Mouse (Mus musculus): ENCODE data around the gene Pjvk. TPM values are rescaled to one million over a fixed set of nuclear protein-coding genes. Genes with fewer than 3 reads are reported as not detected.

Gene Pjvk
- total RNA-seq, 2 experiments from 2014 or later = not detected

GRCm38 (mm10) chr2:76639637-76640036 is 8.6 kb upstream of the Pjvk start:
- no peak overlapping the region for H3K27ac ChIP-seq
- TF ChIP-seq CTCF (IDR thresholded peaks at IDR 0.05) = no peak
- intact Hi-C loops (cut with DNase I) = no loop called here

GRCm38 (mm10) chr2:76643801-76644200 is 4.5 kb upstream of the Pjvk start:
- intact Hi-C loops (cut with DNase I) = no loop called here
- no peak for TF ChIP-seq CTCF (IDR thresholded peaks at IDR 0.05)
- Histone ChIP-seq H3K4me3 (no peak overlapping the region), H3K27ac (no peak overlapping the region)
- DNase-seq (ENCODE audit: extremely low spot score in 1 of 2, low spot score in 2 of 2) = no peak

More at GRCm38 (mm10) chr2:76639637-76640036, 8.6 kb upstream of the Pjvk start:
- no peak for DNase-seq (ENCODE audit: extremely low spot score in 1 of 2, low spot score in 2 of 2)
- no peak overlapping the region for H3K4me3 ChIP-seq

GRCm38 (mm10) chr2:76647441-76647869 is 821 bp upstream of the Pjvk start:
- no peak for TF ChIP-seq CTCF (IDR thresholded peaks at IDR 0.05)
- intact Hi-C loops (cut with DNase I) = no loop called here
- Histone ChIP-seq H3K27ac (peak overlapping the region; percentile 74; the same call in 1 of the 2 replicates), H3K4me3 (peak overlapping the region; percentile 73)
- DNase-seq (ENCODE audit: extremely low spot score in 1 of 2, low spot score in 2 of 2) = peak in 1 of 2 experiments; percentile 20

- intact Hi-C loops (cut with DNase I) = loop anchor here (1.0 kb wide), 1 partner anchor 25 kb away; the partner anchor contains the start of gene Fkbp7
- H3K27ac ChIP-seq = peak overlapping the region; percentile 76
Observed at GRCm38 (mm10) chr2:76648666-76649141, 428 bp downstream of the Pjvk start.

GRCm38 (mm10) chr2:76653070-76653469 is 4.8 kb downstream of the Pjvk start:
- no peak overlapping the region for H3K4me3 ChIP-seq
- DNase-seq (ENCODE audit: extremely low spot score in 1 of 2, low spot score in 2 of 2) = no peak
- intact Hi-C loops (cut with DNase I) = no loop called here
- no peak for TF ChIP-seq CTCF (IDR thresholded peaks at IDR 0.05)
- H3K27ac ChIP-seq = no peak overlapping the region

More at GRCm38 (mm10) chr2:76648666-76649141, 428 bp downstream of the Pjvk start:
- TF ChIP-seq CTCF (IDR thresholded peaks at IDR 0.05) = no peak
- H3K4me3 ChIP-seq = peak overlapping the region; percentile 73
- peak in 1 of 2 experiments; percentile 11 for DNase-seq (ENCODE audit: extremely low spot score in 1 of 2, low spot score in 2 of 2)

- Histone ChIP-seq H3K4me3 (no peak overlapping the region), H3K27ac (no peak overlapping the region)
- intact Hi-C loops (cut with DNase I) = no loop called here
- no peak for DNase-seq (ENCODE audit: extremely low spot score in 1 of 2, low spot score in 2 of 2)
- TF ChIP-seq CTCF (IDR thresholded peaks at IDR 0.05) = no peak
Observed at GRCm38 (mm10) chr2:76654646-76655045, 6.4 kb downstream of the Pjvk start.

GRCm38 (mm10) chr2:76655444-76655843 is 7.2 kb downstream of the Pjvk start:
- H3K27ac ChIP-seq = no peak overlapping the region
- no peak for DNase-seq (ENCODE audit: extremely low spot score in 1 of 2, low spot score in 2 of 2)
- TF ChIP-seq CTCF (IDR thresholded peaks at IDR 0.05) = no peak
- intact Hi-C loops (cut with DNase I) = no loop called here
- no peak overlapping the region for H3K4me3 ChIP-seq

- peak; percentile 27 for TF ChIP-seq CTCF (IDR thresholded peaks at IDR 0.05)
- intact Hi-C loops (cut with DNase I) = no loop called here
- H3K27ac ChIP-seq = no peak overlapping the region
- H3K4me3 ChIP-seq = no peak overlapping the region
- no peak for DNase-seq (ENCODE audit: extremely low spot score in 1 of 2, low spot score in 2 of 2)
Observed at GRCm38 (mm10) chr2:76655982-76656381, 7.7 kb downstream of the Pjvk start.

GRCm38 (mm10) chr2:76658551-76658950 is 10.3 kb downstream of the Pjvk start:
- DNase-seq (ENCODE audit: extremely low spot score in 1 of 2, low spot score in 2 of 2) = no peak
- TF ChIP-seq CTCF (IDR thresholded peaks at IDR 0.05) = no peak
- intact Hi-C loops (cut with DNase I) = no loop called here
- no peak overlapping the region for H3K4me3 ChIP-seq
- H3K27ac ChIP-seq = no peak overlapping the region

- DNase-seq (ENCODE audit: extremely low spot score in 1 of 2, low spot score in 2 of 2) = no peak
- TF ChIP-seq CTCF (IDR thresholded peaks at IDR 0.05) = no peak
- Histone ChIP-seq H3K4me3 (no peak overlapping the region), H3K27ac (no peak overlapping the region)
- intact Hi-C loops (cut with DNase I) = no loop called here
Observed at GRCm38 (mm10) chr2:76659419-76659818, 11.1 kb downstream of the Pjvk start.

- no peak overlapping the region for H3K27ac ChIP-seq
- no peak for TF ChIP-seq CTCF (IDR thresholded peaks at IDR 0.05)
- intact Hi-C loops (cut with DNase I) = no loop called here
- no peak for DNase-seq (ENCODE audit: extremely low spot score in 1 of 2, low spot score in 2 of 2)
- H3K4me3 ChIP-seq = no peak overlapping the region
Observed at GRCm38 (mm10) chr2:76665531-76665930, 17.3 kb downstream of the Pjvk start.

GRCm38 (mm10) chr2:76667200-76667599 is 18.9 kb downstream of the Pjvk start:
- intact Hi-C loops (cut with DNase I) = no loop called here
- no peak overlapping the region for H3K4me3 ChIP-seq
- H3K27ac ChIP-seq = no peak overlapping the region
- DNase-seq (ENCODE audit: extremely low spot score in 1 of 2, low spot score in 2 of 2) = no peak
- TF ChIP-seq CTCF (IDR thresholded peaks at IDR 0.05) = no peak

- H3K4me3 ChIP-seq = no peak overlapping the region
- intact Hi-C loops (cut with DNase I) = no loop called here
- no peak for DNase-seq (ENCODE audit: extremely low spot score in 1 of 2, low spot score in 2 of 2)
- no peak overlapping the region for H3K27ac ChIP-seq
- TF ChIP-seq CTCF (IDR thresholded peaks at IDR 0.05) = no peak
Observed at GRCm38 (mm10) chr2:76671641-76672040, 23.4 kb downstream of the Pjvk start.
